Mouse (Mus musculus): ENCODE measurements at regions not wholly inside any gene's neighbourhood (a gene's known extent, or its start where the extent isn't known, plus 50 kb on each side); places are given as distances from the start of the nearest gene placed in this dataset.

DNA sequence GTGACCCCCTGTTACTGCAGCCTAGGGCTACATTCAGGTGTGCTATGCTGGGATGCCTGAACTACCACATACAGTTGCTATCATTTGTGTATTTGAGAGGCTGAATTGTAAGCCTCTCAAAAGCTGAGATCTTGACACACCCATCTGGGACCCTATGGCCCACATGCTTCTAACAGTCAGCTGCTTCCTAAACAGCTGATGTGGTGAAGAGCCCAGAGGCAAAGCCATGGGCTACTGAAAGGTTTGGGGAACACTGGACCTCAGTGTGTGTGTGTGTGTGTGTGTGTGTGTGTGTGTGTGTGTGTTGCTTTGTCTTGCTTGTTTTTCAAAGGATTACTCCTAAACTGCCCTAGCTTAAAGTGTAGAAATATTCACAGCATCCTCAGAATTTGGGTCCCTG, 75.0 kb downstream of the Lbh start:
- TF ChIP-seq EP300 (IDR thresholded peaks at IDR 0.05; ENCODE audit: insufficient read depth, low read depth, low read length): no peak
- TF ChIP-seq CTCF (IDR thresholded peaks at IDR 0.05; ENCODE audit: low read depth, low read length): no peak
- no peak for TF ChIP-seq POLR2A (IDR thresholded peaks at IDR 0.05; ENCODE audit: insufficient read depth, low read length)
- H3K27me3 ChIP-seq (ENCODE audit: control insufficient read depth, insufficient read depth, low read length, poor library complexity, severe bottlenecking): no peaks in the 10 kb centered on the region

DNA sequence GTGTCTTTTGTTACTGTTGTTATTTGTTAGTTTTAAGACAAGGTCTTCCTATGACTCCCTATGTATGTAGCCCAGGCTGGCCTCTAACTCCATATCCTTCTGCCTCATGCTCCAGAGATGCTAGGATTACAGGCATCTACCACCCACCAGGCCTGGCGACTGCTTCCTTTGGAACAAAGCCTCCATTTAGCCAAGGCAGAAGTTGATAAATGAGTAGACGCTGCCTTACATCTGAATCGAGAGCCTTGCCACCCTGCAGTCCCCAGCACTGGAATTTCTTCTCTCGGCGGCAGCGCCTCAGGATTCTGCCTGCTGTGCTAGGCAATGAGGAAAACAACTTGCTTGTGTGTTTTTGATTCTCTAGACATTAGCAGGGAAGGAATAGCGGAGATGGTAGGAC, 75.5 kb downstream of the Lbh start:
- TF ChIP-seq POLR2A (IDR thresholded peaks at IDR 0.05; ENCODE audit: insufficient read depth, low read length) (no peak), EP300 (IDR thresholded peaks at IDR 0.05; ENCODE audit: insufficient read depth, low read depth, low read length) (no peak), CTCF (IDR thresholded peaks at IDR 0.05; ENCODE audit: low read depth, low read length) (no peak)
- Histone ChIP-seq H3K9me3 (replicated peaks; ENCODE audit: control insufficient read depth, insufficient read depth, low read length, poor library complexity, severe bottlenecking) (peaks cover 7% of the 10 kb centered on the region; the same call in 1 of the 2 replicates), H3K36me3 (ENCODE audit: control insufficient read depth, insufficient read depth, low read length, poor library complexity, severe bottlenecking) (no peaks in the 10 kb centered on the region), H3K27ac (ENCODE audit: insufficient read depth, low read length) (no peak overlapping the region), H3K4me1 (ENCODE audit: control insufficient read depth, insufficient read depth, low read length) (no peaks in the 10 kb centered on the region), H3K4me3 (ENCODE audit: low read depth, low read length) (no peak overlapping the region), H3K9ac (ENCODE audit: low read depth, poor library complexity, severe bottlenecking) (no peak overlapping the region), H3K27me3 (ENCODE audit: control insufficient read depth, insufficient read depth, low read length, poor library complexity, severe bottlenecking) (no peaks in the 10 kb centered on the region)

More for the DNA sequence above, 75.0 kb downstream of the Lbh start:
- H3K36me3 ChIP-seq (ENCODE audit: control insufficient read depth, insufficient read depth, low read length, poor library complexity, severe bottlenecking): no peaks in the 10 kb centered on the region
- no peak overlapping the region for H3K4me3 ChIP-seq (ENCODE audit: low read depth, low read length)
- H3K4me1 ChIP-seq (ENCODE audit: control insufficient read depth, insufficient read depth, low read length): no peaks in the 10 kb centered on the region
- no peak overlapping the region for H3K27ac ChIP-seq (ENCODE audit: insufficient read depth, low read length)
- peaks cover 7% of the 10 kb centered on the region; the same call in 1 of the 2 replicates for H3K9me3 ChIP-seq (replicated peaks; ENCODE audit: control insufficient read depth, insufficient read depth, low read length, poor library complexity, severe bottlenecking)
- H3K9ac ChIP-seq (ENCODE audit: low read depth, poor library complexity, severe bottlenecking): no peak overlapping the region

DNA sequence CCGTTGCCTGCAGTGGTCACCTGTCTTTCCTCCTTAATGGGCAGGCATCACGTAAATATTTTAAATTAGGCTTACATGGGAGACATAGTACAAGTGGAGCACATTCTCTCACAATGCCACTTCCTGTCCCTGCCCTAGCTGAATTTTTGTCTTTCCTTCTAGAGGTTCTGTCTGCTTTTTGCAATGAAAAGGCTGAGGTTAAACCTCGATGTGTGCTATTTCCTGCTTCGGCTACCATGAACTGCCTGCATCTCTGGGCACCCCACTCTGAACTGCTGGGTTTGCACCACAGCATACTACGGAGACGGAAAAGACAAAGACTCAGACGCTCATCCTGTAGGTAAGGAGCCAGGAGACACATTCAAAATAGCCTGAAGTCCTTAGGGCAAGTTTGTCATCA, 78.4 kb downstream of the Lbh start:
- no peak overlapping the region for H3K27ac ChIP-seq (ENCODE audit: insufficient read depth, low read length)
- no peak for TF ChIP-seq POLR2A (IDR thresholded peaks at IDR 0.05; ENCODE audit: insufficient read depth, low read length)
- no peak for TF ChIP-seq CTCF (IDR thresholded peaks at IDR 0.05; ENCODE audit: low read depth, low read length)
- TF ChIP-seq EP300 (IDR thresholded peaks at IDR 0.05; ENCODE audit: insufficient read depth, low read depth, low read length): no peak

DNA sequence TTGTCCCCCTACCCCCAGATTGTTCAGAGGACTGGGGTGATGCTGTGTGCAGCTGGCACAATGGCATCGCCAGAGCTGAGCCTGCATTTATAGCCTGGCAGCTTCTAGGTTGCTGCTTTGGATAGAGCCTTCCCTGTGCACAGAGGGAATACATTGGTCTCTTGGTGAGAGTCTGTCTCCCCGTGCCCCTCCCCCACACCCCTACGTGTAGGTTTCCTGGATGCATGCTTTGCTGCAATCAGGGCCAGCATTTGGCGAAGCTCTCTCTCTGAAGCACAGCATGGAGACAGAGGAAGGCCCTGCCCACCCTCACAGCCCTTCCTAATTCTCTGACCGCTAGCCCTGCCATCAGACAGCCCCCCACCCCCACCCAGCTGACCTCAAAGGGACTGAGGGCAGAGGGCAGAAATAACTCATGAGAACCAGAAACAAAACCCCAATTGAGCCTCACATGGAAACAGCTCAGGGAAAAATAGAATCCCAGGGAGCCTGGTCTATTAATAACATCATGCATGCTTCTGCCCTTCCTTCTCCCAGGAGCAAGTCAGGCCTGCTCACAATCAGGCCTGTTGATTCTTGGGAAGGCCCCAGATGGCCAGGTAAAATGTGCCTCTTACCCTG, 79.3 kb downstream of the Lbh start:
- no peak overlapping the region for H3K27ac ChIP-seq (ENCODE audit: insufficient read depth, low read length)

More for the DNA sequence above, 78.4 kb downstream of the Lbh start:
- H3K36me3 ChIP-seq (ENCODE audit: control insufficient read depth, insufficient read depth, low read length, poor library complexity, severe bottlenecking): no peaks in the 10 kb centered on the region
- H3K4me3 ChIP-seq (ENCODE audit: low read depth, low read length): no peak overlapping the region
- H3K27me3 ChIP-seq (ENCODE audit: control insufficient read depth, insufficient read depth, low read length, poor library complexity, severe bottlenecking): no peaks in the 10 kb centered on the region
- H3K9ac ChIP-seq (ENCODE audit: low read depth, poor library complexity, severe bottlenecking): no peak overlapping the region
- H3K4me1 ChIP-seq (ENCODE audit: control insufficient read depth, insufficient read depth, low read length): no peaks in the 10 kb centered on the region
- no peaks in the 10 kb centered on the region for H3K9me3 ChIP-seq (replicated peaks; ENCODE audit: control insufficient read depth, insufficient read depth, low read length, poor library complexity, severe bottlenecking)

DNA sequence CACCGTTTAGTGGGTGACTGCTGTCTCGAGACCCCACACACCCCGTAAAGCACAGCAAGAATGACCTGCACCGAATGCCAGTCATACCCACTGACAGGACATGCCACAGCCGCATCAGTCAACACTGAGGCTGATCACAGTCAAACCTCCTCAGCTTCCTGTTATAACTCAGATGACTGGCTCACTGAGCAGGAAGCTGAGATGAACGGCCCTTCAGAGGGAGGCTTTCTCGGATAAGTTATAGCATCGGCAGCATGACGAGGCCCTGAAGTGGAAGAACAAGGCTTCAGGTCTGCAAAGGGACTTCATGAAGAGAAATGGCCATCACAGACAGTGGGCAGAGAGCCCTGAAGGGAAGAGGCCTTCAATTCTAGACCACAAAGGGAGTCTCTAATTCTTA, 87.0 kb downstream of the Lbh start:
- TF ChIP-seq EP300 (IDR thresholded peaks at IDR 0.05; ENCODE audit: insufficient read depth, low read depth, low read length) (no peak), POLR2A (IDR thresholded peaks at IDR 0.05; ENCODE audit: insufficient read depth, low read length) (no peak), CTCF (IDR thresholded peaks at IDR 0.05; ENCODE audit: low read depth, low read length) (no peak)
- no peak overlapping the region for H3K27ac ChIP-seq (ENCODE audit: insufficient read depth, low read length)
- no peaks in the 10 kb centered on the region; the same call in 1 of the 2 replicates for H3K27me3 ChIP-seq (ENCODE audit: control insufficient read depth, insufficient read depth, low read length, poor library complexity, severe bottlenecking)
- H3K9ac ChIP-seq (ENCODE audit: low read depth, poor library complexity, severe bottlenecking): no peak overlapping the region
- H3K9me3 ChIP-seq (replicated peaks; ENCODE audit: control insufficient read depth, insufficient read depth, low read length, poor library complexity, severe bottlenecking): no peaks in the 10 kb centered on the region
- H3K4me1 ChIP-seq (ENCODE audit: control insufficient read depth, insufficient read depth, low read length): no peaks in the 10 kb centered on the region
- no peaks in the 10 kb centered on the region for H3K36me3 ChIP-seq (ENCODE audit: control insufficient read depth, insufficient read depth, low read length, poor library complexity, severe bottlenecking)
- H3K4me3 ChIP-seq (ENCODE audit: low read depth, low read length): no peak overlapping the region

More for the DNA sequence above, 79.3 kb downstream of the Lbh start:
- Histone ChIP-seq H3K36me3 (ENCODE audit: control insufficient read depth, insufficient read depth, low read length, poor library complexity, severe bottlenecking) (no peaks in the 10 kb centered on the region), H3K4me1 (ENCODE audit: control insufficient read depth, insufficient read depth, low read length) (no peaks in the 10 kb centered on the region), H3K9me3 (replicated peaks; ENCODE audit: control insufficient read depth, insufficient read depth, low read length, poor library complexity, severe bottlenecking) (no peaks in the 10 kb centered on the region), H3K27me3 (ENCODE audit: control insufficient read depth, insufficient read depth, low read length, poor library complexity, severe bottlenecking) (no peaks in the 10 kb centered on the region), H3K9ac (ENCODE audit: low read depth, poor library complexity, severe bottlenecking) (no peak overlapping the region), H3K4me3 (ENCODE audit: low read depth, low read length) (no peak overlapping the region)
- TF ChIP-seq EP300 (IDR thresholded peaks at IDR 0.05; ENCODE audit: insufficient read depth, low read depth, low read length): no peak
- no peak for TF ChIP-seq CTCF (IDR thresholded peaks at IDR 0.05; ENCODE audit: low read depth, low read length)
- no peak for TF ChIP-seq POLR2A (IDR thresholded peaks at IDR 0.05; ENCODE audit: insufficient read depth, low read length)

DNA sequence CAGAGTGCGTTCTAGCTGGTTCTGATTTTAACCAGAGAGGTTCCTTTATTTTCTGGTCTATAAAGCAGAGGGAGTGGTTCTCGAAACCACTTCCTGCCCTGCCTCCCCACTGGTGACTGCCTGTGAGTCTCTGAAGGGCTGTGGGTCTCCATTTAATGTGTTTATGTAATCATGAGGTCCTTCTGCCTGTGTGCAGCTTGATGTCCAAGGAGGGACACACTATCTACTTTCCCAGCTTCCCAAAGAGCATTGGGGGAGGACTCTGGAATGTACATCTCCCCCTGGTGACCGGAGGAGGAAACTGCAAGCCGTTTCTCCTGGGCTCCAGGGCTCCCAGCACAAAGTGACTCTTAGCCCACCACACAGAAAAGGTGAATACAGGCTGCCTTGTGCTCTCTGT, 90.8 kb downstream of the Lbh start:
- TF ChIP-seq EP300 (IDR thresholded peaks at IDR 0.05; ENCODE audit: insufficient read depth, low read depth, low read length) (no peak), CTCF (IDR thresholded peaks at IDR 0.05; ENCODE audit: low read depth, low read length) (peak; percentile 56)
- Histone ChIP-seq H3K27me3 (ENCODE audit: control insufficient read depth, insufficient read depth, low read length, poor library complexity, severe bottlenecking) (no peaks in the 10 kb centered on the region), H3K36me3 (ENCODE audit: control insufficient read depth, insufficient read depth, low read length, poor library complexity, severe bottlenecking) (no peaks in the 10 kb centered on the region), H3K9ac (ENCODE audit: low read depth, poor library complexity, severe bottlenecking) (no peak overlapping the region), H3K4me3 (ENCODE audit: low read depth, low read length) (no peak overlapping the region), H3K27ac (ENCODE audit: insufficient read depth, low read length) (no peak overlapping the region), H3K9me3 (replicated peaks; ENCODE audit: control insufficient read depth, insufficient read depth, low read length, poor library complexity, severe bottlenecking) (no peaks in the 10 kb centered on the region), H3K4me1 (ENCODE audit: control insufficient read depth, insufficient read depth, low read length) (no peaks in the 10 kb centered on the region)
